Comparison of ENCODE assay signal across 7 mouse cellular contexts in the genomic region with DNA sequence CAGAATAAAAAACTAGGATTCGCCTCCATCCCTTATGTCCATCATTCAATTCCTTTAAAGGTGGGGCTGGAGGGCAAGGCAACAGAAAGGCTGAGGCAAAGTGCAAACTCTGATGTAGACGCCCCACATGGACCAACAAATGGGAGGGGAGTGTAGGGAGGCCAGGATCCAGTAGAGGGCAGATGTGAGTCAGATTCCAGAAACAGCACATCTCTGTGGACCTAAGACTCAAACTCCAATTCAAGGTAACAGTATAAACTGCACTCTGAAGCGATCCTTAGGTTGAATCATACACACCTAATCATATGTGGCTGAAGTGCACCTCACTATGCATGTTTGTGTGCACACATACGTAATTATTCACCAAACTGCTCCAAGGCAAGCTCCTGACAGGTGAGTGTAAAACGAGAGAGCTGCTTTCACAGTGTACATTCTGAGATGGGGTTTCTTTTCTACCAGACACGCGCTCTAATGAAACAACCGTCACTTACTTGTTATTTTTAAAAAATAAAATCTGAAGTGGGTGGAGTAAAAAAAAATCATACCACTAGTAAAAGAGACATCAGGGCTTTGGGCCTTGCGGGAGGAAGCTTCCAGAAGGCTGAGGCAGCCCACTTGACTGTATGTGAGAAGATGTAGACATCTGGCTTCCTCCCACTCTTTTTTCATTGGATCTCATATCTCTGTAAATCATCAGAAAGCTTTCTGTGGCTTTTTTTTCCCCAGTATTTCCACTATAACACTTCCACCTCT.
DNase-seq lines count a peak whose midpoint lies in the region; ATAC-seq and TF ChIP-seq lines count a peak whose summit lies in the region.

No protein-coding gene starts in this region.

- no peak overlapping the region for H3K4me3 ChIP-seq in C2C12 (ENCODE audit: insufficient read depth, poor library complexity, severe bottlenecking)
- H3K4me3 ChIP-seq in E14TG2a.4 (replicated peaks; ENCODE audit: low read length) = no peak overlapping the region
- no peak overlapping the region for H3K4me3 ChIP-seq in forebrain, embryonic 14.5 days (ENCODE audit: low read depth, low read length)
- no peak overlapping the region for H3K4me3 ChIP-seq in liver, adult 2 months (ENCODE audit: insufficient read depth, low read depth, low read length)

- ATAC-seq in forebrain, embryonic 14.5 days = peak; percentile 33; the same call in 1 of the 2 replicates

- H3ac ChIP-seq in C2C12 (ENCODE audit: control insufficient read depth, insufficient read length, low read depth) = no peak overlapping the region

- no peak for TF ChIP-seq POLR2A in liver, adult 2 months (IDR thresholded peaks at IDR 0.05; ENCODE audit: extremely low read depth, insufficient read depth, low read length)

- H3K79me3 ChIP-seq in C2C12 (ENCODE audit: low read depth) = no peaks in the 10 kb centered on the region

- no peak overlapping the region for H3K9ac ChIP-seq in forebrain, embryonic 14.5 days (ENCODE audit: low read length)
- H3K9ac ChIP-seq in liver, adult 2 months (ENCODE audit: low read depth, low read length) = no peak overlapping the region

- WGBS in forebrain, embryonic 14.5 days = 59% methylated on average over 9 of the region's 9 CpGs
- 59% methylated on average over 9 of the region's 9 CpGs for WGBS in liver, adult 2 months

- no peak overlapping the region for H3K4me2 ChIP-seq in forebrain, embryonic 14.5 days (ENCODE audit: low read length)

- H3K27ac ChIP-seq in forebrain, embryonic 14.5 days (ENCODE audit: low read depth, low read length) = no peak overlapping the region
- no peak overlapping the region for H3K27ac ChIP-seq in liver, adult 2 months (replicated peaks; ENCODE audit: insufficient read depth, low read depth, low read length)

- TF ChIP-seq CTCF in C2C12 (IDR thresholded peaks at IDR 0.05; ENCODE audit: control insufficient read depth, insufficient read depth, insufficient read length) (peak; percentile 45), E14TG2a.4 (conservative IDR thresholded peaks at IDR 0.05; ENCODE audit: low read length) (peak; percentile 70)
- TF ChIP-seq CTCF in liver, adult 2 months (IDR thresholded peaks at IDR 0.05; ENCODE audit: low read depth, low read length) = peak; percentile 79

- peaks cover 15% of the 10 kb centered on the region for H3K4me1 ChIP-seq in E14TG2a.4 (replicated peaks; ENCODE audit: low read depth, low read length)
- H3K4me1 ChIP-seq in forebrain, embryonic 14.5 days (ENCODE audit: control insufficient read depth, insufficient read depth, low read length) = 0 out of 2 replicates have a peak, but pooled peaks cover 5% of the 10 kb centered on the region
- no peaks in the 10 kb centered on the region for H3K4me1 ChIP-seq in liver, adult 2 months (ENCODE audit: control insufficient read depth, insufficient read depth, low read length)

- H3K36me3 ChIP-seq in C2C12 (ENCODE audit: control insufficient read depth, insufficient read depth) = no peaks in the 10 kb centered on the region
- no peaks in the 10 kb centered on the region for H3K36me3 ChIP-seq in E14TG2a.4 (ENCODE audit: insufficient read depth, low read length)
- H3K36me3 ChIP-seq in forebrain, embryonic 14.5 days (ENCODE audit: control insufficient read depth, insufficient read depth, low read length) = no peaks in the 10 kb centered on the region
- H3K36me3 ChIP-seq in liver, adult 2 months (ENCODE audit: control insufficient read depth, insufficient read depth, low read length) = no peaks in the 10 kb centered on the region

- no peaks in the 10 kb centered on the region for H3K27me3 ChIP-seq in C2C12 (ENCODE audit: control insufficient read depth, insufficient read depth, insufficient read length)
- peaks cover 13% of the 10 kb centered on the region for H3K27me3 ChIP-seq in E14TG2a.4 (ENCODE audit: insufficient read depth, low read length)
- no peaks in the 10 kb centered on the region for H3K27me3 ChIP-seq in forebrain, embryonic 14.5 days (replicated peaks; ENCODE audit: control insufficient read depth, insufficient read depth, low read length)
- no peaks in the 10 kb centered on the region for H3K27me3 ChIP-seq in liver, adult 2 months (ENCODE audit: control insufficient read depth, insufficient read depth, low read length)

- H3K9me3 ChIP-seq in E14TG2a.4 (ENCODE audit: low read length) = no peaks in the 10 kb centered on the region
- no peaks in the 10 kb centered on the region for H3K9me3 ChIP-seq in forebrain, embryonic 14.5 days (replicated peaks; ENCODE audit: control insufficient read depth, low read length)

- H3K79me2 ChIP-seq in C2C12 (ENCODE audit: control insufficient read depth, insufficient read depth) = no peaks in the 10 kb centered on the region
- H3K79me2 ChIP-seq in liver, adult 2 months (ENCODE audit: control insufficient read depth, insufficient read depth, low read length) = no peaks in the 10 kb centered on the region

- peak; percentile 63 for DNase-seq in c-Kit-positive CD71-positive TER-119-positive erythroid progenitor cells, embryonic 14.5 days (ENCODE audit: low spot score)
- peak; percentile 73 for DNase-seq in forebrain, embryonic 14.5 days (ENCODE audit: low spot score)
- peak; percentile 82 for DNase-seq in kidney, adult 9 months
- DNase-seq in liver, adult 2 months (ENCODE audit: extremely low read depth, low read depth, low spot score) = peak; percentile 45
- DNase-seq in retina, adult 2 months (ENCODE audit: low read depth, low spot score) = peak; percentile 54

TF ChIP-seq in C2C12, 6 proteins besides CTCF, POLR2A, EP300 and RAD21:
- no peak for TF ChIP-seq CEBPB (IDR thresholded peaks at IDR 0.05; ENCODE audit: low read depth)
- no peak for TF ChIP-seq FOSL1 (IDR thresholded peaks at IDR 0.05; ENCODE audit: insufficient read depth, low read length, poor library complexity, severe bottlenecking)
- TF ChIP-seq MYOD1 (IDR thresholded peaks at IDR 0.05; ENCODE audit: control insufficient read depth, insufficient read length, low read depth) = no peak
- no peak for TF ChIP-seq USF1 (IDR thresholded peaks at IDR 0.05; ENCODE audit: low read depth)
- no peak for TF ChIP-seq MAX (IDR thresholded peaks at IDR 0.05)
- TF ChIP-seq MYOG (IDR thresholded peaks at IDR 0.05; ENCODE audit: control insufficient read depth, extremely low read depth, insufficient read length) = no peak
